Mouse (Mus musculus) heart, embryonic 14.5 days (tissue): Measurements from ENCODE around the gene Gp1ba. TPM values are rescaled to one million over a fixed set of nuclear protein-coding genes. Genes with fewer than 3 reads are reported as not detected.

ENCODE experiments used
- ATAC-seq: fragments of 200-750 bp; cut with Nextera tagmentation; 2 replicates; pipeline ENCODE4 v1.8.0; 2017; ENCODE audit warnings: low read depth, moderate TSS enrichment; ENCODE audit not compliant: insufficient number of reproducible peaks, insufficient read depth, low FRiP score
- H3K27ac ChIP-seq, 2 experiments: fragments of 200-500 bp in 1 of 2; fragments of 300-500 bp in 1 of 2; sonication (generic) in 1 of 2; replicated peaks in 1 of 2; 2 replicates each; pipeline ENCODE4 v1.5.1; 2012 to 2014; ENCODE audit warnings: low read depth in 2 of 2, low read length in 2 of 2, control low read depth in 1 of 2, mild to moderate bottlenecking in 1 of 2, mixed read lengths in 1 of 2; ENCODE audit not compliant: control insufficient read depth in 1 of 2, insufficient read depth in 1 of 2
- H3K27me3 ChIP-seq: fragments of 300-500 bp; sonication (generic); 2 replicates; pipeline ENCODE4 v1.6.1; 2014; ENCODE audit warnings: mild to moderate bottlenecking, low read length, control low read depth; ENCODE audit not compliant: control insufficient read depth, insufficient read depth
- H3K36me3 ChIP-seq: fragments of 300-500 bp; sonication (generic); 2 replicates; pipeline ENCODE4 v1.6.1; 2014; ENCODE audit warnings: mild to moderate bottlenecking, control low read depth, low read length, mixed read lengths; ENCODE audit not compliant: control insufficient read depth, insufficient read depth
- H3K4me1 ChIP-seq, 2 experiments: fragments of 200-500 bp in 1 of 2; fragments of 300-500 bp in 1 of 2; sonication (generic) in 1 of 2; 2 replicates each; pipeline ENCODE4 v1.6.1; 2012 to 2014; ENCODE audit warnings: low read length in 2 of 2, control low read depth in 1 of 2, mixed read lengths in 1 of 2; ENCODE audit not compliant: control insufficient read depth in 2 of 2, insufficient read depth in 2 of 2
- H3K4me2 ChIP-seq: fragments of 300-500 bp; sonication (generic); 2 replicates; pipeline ENCODE4 v1.6.1; 2014; ENCODE audit warnings: mild to moderate bottlenecking, low read length
- H3K4me3 ChIP-seq, 2 experiments: fragments of 200-500 bp in 1 of 2; fragments of 300-500 bp in 1 of 2; sonication (generic) in 1 of 2; 2 replicates each; pipeline ENCODE4 v1.5.1; 2012 to 2014; ENCODE audit warnings: low read length in 2 of 2, mild to moderate bottlenecking in 2 of 2, control low read depth in 1 of 2, low read depth in 1 of 2, moderate library complexity in 1 of 2; ENCODE audit not compliant: control insufficient read depth in 1 of 2, insufficient read depth in 1 of 2
- H3K9ac ChIP-seq: fragments of 300-500 bp; sonication (generic); 2 replicates; pipeline ENCODE4 v1.6.1; 2014; ENCODE audit warnings: mild to moderate bottlenecking, low read length
- H3K9me3 ChIP-seq: fragments of 300-500 bp; sonication (generic); 2 replicates; pipeline ENCODE4 v1.6.1; 2016; ENCODE audit warnings: low read length, control low read depth; ENCODE audit not compliant: control insufficient read depth
- WGBS: fragments of 180-500 bp; shearing (Covaris S2); extraction: QIAGEN DNeasy Blood & Tissue Kit; methylation state at CpG from one replicate; pipeline ENCODE4 v1.1.7; 2014; 5-methylcytosine and 5-hydroxymethylcytosine counted together
- polyA plus RNA-seq: library from polyadenylated mRNA; unstranded; fragments of >200 nt; fragmentation: Nextera tagmentation; extraction: Ambion mirVana; gene quantifications from 2 replicates; pipeline ENCODE4 v1.2.1, GENCODE M21; 2014

Gene Gp1ba
- polyA plus RNA-seq, 1 experiment from 2014 or later, result 0.74 TPM

DNA sequence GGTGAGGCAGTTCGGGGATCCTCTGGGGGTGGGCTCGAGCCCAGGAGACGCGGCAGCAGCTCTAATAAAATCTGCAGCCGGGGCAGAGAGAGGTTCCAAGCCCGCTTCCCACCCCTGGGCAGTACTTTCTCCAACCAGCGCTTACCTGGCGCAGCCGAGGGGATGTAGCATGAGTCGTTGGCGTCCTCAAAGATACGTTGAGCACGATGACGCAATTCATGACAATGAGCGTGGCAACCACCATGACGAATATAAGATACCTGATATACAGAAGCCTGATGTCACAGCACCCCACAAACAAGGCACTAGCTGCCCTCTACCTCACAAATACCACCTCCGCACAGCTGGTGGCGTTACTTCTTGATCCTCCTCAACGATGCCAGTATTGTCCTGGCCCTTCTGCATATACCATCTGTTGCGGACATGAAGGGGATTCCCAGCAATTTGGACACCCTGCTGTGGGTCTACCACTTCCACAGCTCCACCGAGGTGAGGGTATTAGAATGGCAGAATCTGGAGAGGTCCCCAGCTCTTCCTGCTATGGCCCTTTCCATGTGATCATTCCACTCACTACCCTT, 23.3 kb upstream of the Gp1ba start, which contains the start of gene 4930544D05Rik:
Gene 4930544D05Rik, plus strand, starts transcription at position 333 of the 578 bp plus-strand sequence.
- peak within 1 kb of the TSS; percentile 77 for H3K4me2 ChIP-seq
- H3K27me3 ChIP-seq, result 0 out of 2 replicates have a peak, but pooled peaks cover 7% of the 10 kb centered on the region
- peaks cover 12 to 15% of the 10 kb centered on the region in 2 experiments for H3K4me1 ChIP-seq
- peaks cover 28% of the 10 kb centered on the region for H3K36me3 ChIP-seq
- H3K9me3 ChIP-seq, result no peaks in the 10 kb centered on the region
- ATAC-seq, result no peak
- H3K4me3 ChIP-seq, result peak within 1 kb of the TSS; percentile 37
- peak within 1 kb of the TSS; percentile 66 for H3K9ac ChIP-seq
- peak within 1 kb of the TSS; percentile 41 to 48 for H3K27ac ChIP-seq
- 7% methylated on average over 21 of the region's 21 CpGs for WGBS

DNA sequence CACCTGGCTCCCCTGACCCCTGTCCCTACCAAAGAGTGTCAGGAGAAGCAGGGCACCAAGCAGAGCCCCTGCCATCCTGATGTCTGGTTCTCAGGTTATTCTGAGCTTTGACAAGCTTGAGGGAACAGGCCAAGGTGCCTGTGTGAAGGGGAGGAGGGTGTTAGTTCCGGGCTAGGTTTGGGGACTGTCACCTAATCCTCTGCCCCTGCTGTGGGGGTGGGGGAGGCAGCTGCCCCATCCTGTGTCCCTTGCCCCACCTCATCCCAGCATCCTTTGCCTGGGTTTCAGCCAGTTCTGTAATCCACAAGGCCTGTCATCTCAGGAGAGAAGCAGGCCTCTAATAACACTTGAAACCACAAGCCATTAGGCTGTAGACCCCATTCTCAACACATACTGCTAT, 19.8 kb upstream of the Gp1ba start, which contains the start of gene Chrne:
Gene Chrne, minus strand, starts transcription at position 116 of the 400 bp plus-strand sequence.
- Histone ChIP-seq H3K9ac (no peak within 1 kb of the TSS), H3K36me3 (no peaks in the 10 kb centered on the region), H3K4me2 (no peak within 1 kb of the TSS), H3K4me1 (peaks cover 14 to 15% of the 10 kb centered on the region in 2 experiments), H3K27ac (no peak within 1 kb of the TSS), H3K4me3 (no peak within 1 kb of the TSS), H3K9me3 (no peaks in the 10 kb centered on the region), H3K27me3 (0 out of 2 replicates have a peak, but pooled peaks cover 7% of the 10 kb centered on the region)
- ATAC-seq, result no peak
- 27% methylated on average over 1 of the region's 1 CpGs for WGBS

DNA sequence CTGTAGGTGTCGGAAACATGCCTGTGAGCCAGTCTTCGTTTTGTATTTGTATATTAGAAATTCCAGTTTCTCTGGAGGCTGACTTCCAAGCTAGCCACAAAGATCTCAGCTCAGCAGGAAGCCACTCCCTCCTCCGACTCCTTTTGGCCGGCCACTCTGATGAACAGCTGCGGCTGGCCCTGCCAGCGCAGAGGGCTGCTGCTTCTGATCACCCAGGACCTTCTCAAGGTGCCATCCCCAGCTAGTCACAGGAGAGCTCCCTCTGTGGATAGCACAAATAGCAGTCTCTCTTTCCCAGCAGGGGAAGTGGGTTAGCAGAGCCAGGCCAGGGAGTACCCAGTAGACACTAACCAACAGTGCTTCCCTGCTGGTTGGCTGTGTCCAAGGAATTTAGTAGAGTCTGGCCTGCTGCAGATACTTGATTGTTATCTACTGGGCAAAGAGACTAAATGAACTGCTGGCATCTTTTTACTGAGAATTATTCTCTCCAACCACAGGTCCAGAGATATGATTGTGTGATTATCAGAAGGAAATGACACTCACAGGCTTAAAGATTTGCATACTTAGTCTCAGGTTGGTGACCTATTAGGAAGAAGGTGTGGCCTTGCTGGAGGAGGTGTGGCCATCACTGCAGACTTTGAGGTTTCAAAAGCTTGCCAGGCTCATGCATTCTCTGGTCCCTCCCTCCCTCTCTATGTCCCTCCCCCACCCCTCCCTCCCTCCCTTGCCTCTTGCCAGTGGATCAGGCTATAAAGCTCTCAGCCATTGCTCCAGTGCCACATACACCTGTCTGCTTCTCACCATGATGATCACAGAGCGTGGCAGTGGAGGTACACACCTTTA, 16.7 kb upstream of the Gp1ba start:
- Histone ChIP-seq H3K4me3 (no peak overlapping the region), H3K4me1 (peaks cover 0 to 2% of the 10 kb centered on the region in 2 experiments; a peak in 1 of 4 replicates), H3K9ac (no peak overlapping the region), H3K36me3 (no peaks in the 10 kb centered on the region), H3K4me2 (no peak overlapping the region), H3K9me3 (no peaks in the 10 kb centered on the region), H3K27me3 (no peaks in the 10 kb centered on the region), H3K27ac (no peak overlapping the region)
- no peak for ATAC-seq
- 33% methylated on average over 7 of the region's 7 CpGs for WGBS

DNA sequence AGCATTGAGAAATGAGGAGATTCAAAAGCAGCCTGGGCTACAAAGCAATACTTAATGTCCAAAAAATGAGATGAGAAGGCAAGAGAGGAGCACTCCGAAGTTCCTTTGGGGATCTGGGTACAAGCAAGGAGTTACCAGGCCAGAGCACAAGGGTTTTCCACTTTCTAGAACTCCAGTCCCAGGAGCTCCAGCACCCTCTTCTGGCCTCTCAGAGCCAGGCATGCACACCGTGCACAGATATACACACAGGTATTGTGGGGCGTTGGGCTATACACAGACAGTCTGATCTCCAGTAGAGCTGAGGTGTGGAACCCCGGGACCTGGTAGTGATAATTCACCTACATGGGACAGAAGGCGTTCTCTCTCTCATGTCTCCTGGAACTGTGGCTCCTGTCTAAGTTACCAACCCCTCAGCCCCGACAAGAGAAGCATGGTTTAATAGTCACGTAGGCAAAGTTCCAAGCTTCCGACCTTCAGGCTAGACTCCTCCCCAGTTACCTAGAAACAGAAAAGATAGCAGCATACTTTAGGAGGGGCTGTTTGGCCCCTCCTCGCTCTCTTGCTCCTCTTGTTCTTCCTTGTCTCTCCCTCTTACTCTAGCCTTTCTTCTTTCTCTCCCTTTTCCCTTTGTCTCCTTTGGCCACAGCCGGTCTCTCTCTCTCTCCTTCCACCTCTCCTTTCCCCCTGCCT, 15.7 kb upstream of the Gp1ba start:
- Histone ChIP-seq H3K4me1 (peaks cover 0 to 2% of the 10 kb centered on the region in 2 experiments; a peak in 1 of 4 replicates), H3K4me2 (no peak overlapping the region), H3K9me3 (no peaks in the 10 kb centered on the region), H3K36me3 (no peaks in the 10 kb centered on the region), H3K9ac (no peak overlapping the region), H3K4me3 (no peak overlapping the region), H3K27me3 (no peaks in the 10 kb centered on the region), H3K27ac (no peak overlapping the region)
- WGBS, result 58% methylated on average over 10 of the region's 10 CpGs
- no peak for ATAC-seq

DNA sequence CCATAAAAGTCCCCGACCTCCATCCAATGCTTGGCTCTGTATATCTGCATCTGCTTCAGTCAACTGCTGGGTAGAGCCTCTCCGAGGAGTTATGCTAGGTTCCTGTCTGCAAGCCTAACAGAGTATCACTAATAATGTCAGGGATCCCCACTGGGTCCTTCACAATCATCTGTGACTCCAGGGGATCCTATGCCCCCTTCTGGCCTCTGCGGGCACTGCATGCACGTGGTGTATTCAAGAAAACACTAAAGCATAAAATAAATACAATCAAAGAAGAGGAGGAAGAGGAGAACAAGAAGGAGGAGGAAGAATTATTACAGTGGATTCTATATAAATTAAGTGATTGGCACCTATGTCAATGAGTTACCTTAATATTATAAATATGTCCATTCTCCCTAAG, 13.4 kb upstream of the Gp1ba start:
- ATAC-seq, result no peak
- H3K4me1 ChIP-seq, result peaks cover 0 to 2% of the 10 kb centered on the region in 2 experiments; a peak in 1 of 4 replicates
- no peak overlapping the region for H3K27ac ChIP-seq
- H3K36me3 ChIP-seq, result no peaks in the 10 kb centered on the region
- H3K9me3 ChIP-seq, result no peaks in the 10 kb centered on the region
- H3K9ac ChIP-seq, result no peak overlapping the region
- no peak overlapping the region for H3K4me3 ChIP-seq
- H3K4me2 ChIP-seq, result no peak overlapping the region
- WGBS, result 48% methylated on average over 4 of the region's 4 CpGs
- H3K27me3 ChIP-seq, result no peaks in the 10 kb centered on the region

DNA sequence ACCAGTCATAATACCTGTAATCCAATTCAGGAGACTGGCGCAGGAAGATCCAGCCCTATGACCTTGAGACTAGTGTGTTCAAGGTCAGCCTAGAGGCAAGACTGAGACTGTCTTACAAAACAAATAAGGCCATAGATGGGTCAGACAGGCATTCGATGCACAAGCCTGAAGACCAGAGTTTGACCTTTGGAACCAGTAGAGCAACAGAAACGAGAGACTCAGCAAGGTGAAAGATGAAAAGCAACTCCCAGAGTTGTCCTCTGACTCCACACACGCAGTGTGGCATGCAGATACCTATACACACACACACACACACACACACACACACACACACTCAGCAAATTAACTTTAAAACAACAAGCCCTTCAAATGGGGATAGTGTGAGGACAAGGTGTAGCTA, 12.0 kb upstream of the Gp1ba start:
- ATAC-seq, result no peak
- no peaks in the 10 kb centered on the region for H3K36me3 ChIP-seq
- WGBS, result 85% methylated on average over 4 of the region's 4 CpGs
- H3K27me3 ChIP-seq, result no peaks in the 10 kb centered on the region
- H3K9ac ChIP-seq, result no peak overlapping the region
- peaks cover 0 to 2% of the 10 kb centered on the region in 2 experiments; a peak in 1 of 4 replicates for H3K4me1 ChIP-seq
- H3K9me3 ChIP-seq, result no peaks in the 10 kb centered on the region
- no peak overlapping the region for H3K4me2 ChIP-seq
- H3K4me3 ChIP-seq, result no peak overlapping the region
- no peak overlapping the region for H3K27ac ChIP-seq

DNA sequence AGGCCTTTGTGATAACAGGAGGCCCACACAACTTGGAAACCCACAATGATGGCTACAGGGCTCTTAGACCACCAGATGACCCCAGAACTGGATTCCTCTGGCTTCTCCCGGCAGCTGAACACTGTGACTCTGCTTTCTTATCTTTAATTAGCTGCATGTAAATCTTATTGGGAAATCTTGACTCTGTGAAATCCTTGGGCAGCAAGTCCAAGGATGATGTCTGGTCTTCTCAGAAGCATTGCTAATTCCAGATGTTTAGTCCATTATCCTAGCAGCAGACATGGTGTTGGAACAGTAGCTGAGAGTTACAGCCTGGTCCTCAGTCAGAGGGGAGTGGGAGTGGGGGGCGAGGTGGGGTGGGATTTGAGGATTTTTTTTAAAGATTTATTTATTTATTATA, 10.5 kb upstream of the Gp1ba start:
- Histone ChIP-seq H3K27me3 (no peaks in the 10 kb centered on the region), H3K4me1 (no peaks in the 10 kb centered on the region), H3K9me3 (no peaks in the 10 kb centered on the region), H3K4me3 (no peak overlapping the region), H3K27ac (no peak overlapping the region), H3K9ac (no peak overlapping the region), H3K36me3 (no peaks in the 10 kb centered on the region), H3K4me2 (no peak overlapping the region)
- no peak for ATAC-seq
- WGBS, result 61% methylated on average over 2 of the region's 2 CpGs
